Mouse (Mus musculus) embryonic fibroblast, embryonic 13.5 days (primary cell): ENCODE results near the gene Vmn1r19. TPM values are rescaled to one million over a fixed set of nuclear protein-coding genes. Genes with fewer than 3 reads are reported as not detected.
"Not testable (repeated sequence)": the region's sequence is repeated elsewhere in the genome, so short reads cannot be mapped to it uniquely, and the experiment has no call there.

Experiments used
- H3K27ac ChIP-seq: 2 replicates; pipeline ENCODE4 v1.5.1; 2012; ENCODE audit warnings: low read length, control low read depth, inconsistent platforms; ENCODE audit not compliant: insufficient read depth
- H3K4me1 ChIP-seq: 2 replicates; pipeline ENCODE4 v1.6.1; 2011; ENCODE audit warnings: low read length; ENCODE audit not compliant: control insufficient read depth, insufficient read depth
- H3K4me3 ChIP-seq: 2 replicates; pipeline ENCODE4 v1.5.1; 2011; ENCODE audit warnings: mild to moderate bottlenecking, control low read depth, low read length; ENCODE audit not compliant: insufficient read depth
- CTCF ChIP-seq: IDR thresholded peaks from 2 replicates; pipeline ENCODE4 v1.5.1; 2011; ENCODE audit warnings: mild to moderate bottlenecking, control low read depth, low read length, moderate library complexity, borderline replicate concordance; ENCODE audit not compliant: insufficient read depth
- POLR2A ChIP-seq: IDR thresholded peaks from 2 replicates; pipeline ENCODE4 v1.6.1; 2011; ENCODE audit warnings: low read depth, mild to moderate bottlenecking, control low read depth, low read length, moderate library complexity
- polyA plus RNA-seq: library from polyadenylated mRNA; stranded (reverse); fragments of >200 nt; gene quantifications from 2 replicates; pipeline ENCODE4 v1.2.4, GENCODE M21; 2011; ENCODE audit warnings: low read depth; ENCODE audit not compliant: missing spikeins, insufficient read length

The Vmn1r19 gene
- not detected in 2 replicates for polyA plus RNA-seq

DNA sequence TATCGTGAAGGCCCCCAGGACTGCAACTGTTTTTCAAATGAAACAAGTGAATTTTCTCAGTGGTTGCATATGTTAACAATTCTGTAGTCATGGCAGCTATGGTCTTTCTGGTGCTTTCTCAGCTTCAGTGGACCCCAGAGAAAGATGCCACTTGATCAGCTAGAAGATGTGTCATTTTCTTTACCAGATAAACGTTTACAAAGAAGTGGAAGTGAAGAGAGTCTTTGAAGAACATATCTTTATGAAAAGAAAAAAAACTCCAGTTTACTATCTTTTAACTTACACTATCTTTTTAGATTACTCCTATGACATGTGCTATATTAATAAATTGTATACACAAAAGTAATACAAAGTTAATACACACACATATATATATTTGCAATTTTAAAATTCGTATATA lies at the start of gene Vmn1r19:
Gene Vmn1r19 (plus strand): TSS at position 301 of the 400 bp plus-strand sequence.
- not testable (repeated sequence) for H3K4me3 ChIP-seq, H3K27ac ChIP-seq, H3K4me1 ChIP-seq

DNA sequence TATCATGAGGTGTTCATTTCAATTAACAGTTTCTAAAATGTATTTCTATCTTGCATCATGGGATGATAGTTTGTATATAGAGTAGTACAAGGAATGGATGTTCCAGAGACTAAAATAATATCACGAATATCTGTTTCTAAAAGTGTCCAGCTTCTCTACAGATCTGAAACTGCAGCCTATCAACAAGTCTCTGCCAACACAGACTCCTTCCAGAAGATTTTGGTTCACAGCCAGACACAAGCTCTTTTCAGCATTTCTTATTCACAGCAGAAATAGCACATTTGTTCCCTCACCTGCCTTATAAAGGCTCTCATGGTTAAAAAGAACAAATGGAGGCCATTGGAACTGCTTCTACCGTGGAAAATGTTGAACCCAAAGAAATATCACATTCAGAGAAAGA lies 46.7 kb upstream of the Vmn1r19 start:
- TF ChIP-seq POLR2A (no peak), CTCF (no peak)
- no peak overlapping the region for H3K27ac ChIP-seq
- H3K4me1 ChIP-seq, result no peaks in the 10 kb centered on the region
- H3K4me3 ChIP-seq, result no peak overlapping the region

DNA sequence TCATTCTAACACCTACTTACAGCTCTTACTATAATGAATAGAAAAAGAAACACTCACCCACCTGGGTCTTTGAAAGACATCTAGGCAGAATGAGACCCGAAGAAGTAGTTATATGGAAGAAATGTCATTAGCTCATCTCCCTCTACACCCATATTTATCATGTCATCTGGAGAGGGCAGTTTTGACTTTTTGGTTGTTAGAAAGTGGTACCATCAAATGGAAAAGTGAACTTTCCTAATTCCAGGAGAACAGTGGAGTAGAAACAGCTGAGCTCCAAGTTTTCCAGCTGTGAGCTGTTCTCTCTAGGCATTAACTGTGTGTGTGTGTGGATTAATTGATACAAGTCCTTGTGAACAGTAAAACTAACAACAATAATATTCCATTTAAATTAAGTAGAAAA lies 40.0 kb upstream of the Vmn1r19 start, which contains the start of gene Vmn1r17:
Gene Vmn1r17 (minus strand): TSS at position 101 of the 400 bp plus-strand sequence.
- TF ChIP-seq CTCF (no peak), POLR2A (no peak)
- H3K27ac ChIP-seq, result no peak within 1 kb of the TSS
- H3K4me3 ChIP-seq, result no peak within 1 kb of the TSS
- no peaks in the 10 kb centered on the region for H3K4me1 ChIP-seq

DNA sequence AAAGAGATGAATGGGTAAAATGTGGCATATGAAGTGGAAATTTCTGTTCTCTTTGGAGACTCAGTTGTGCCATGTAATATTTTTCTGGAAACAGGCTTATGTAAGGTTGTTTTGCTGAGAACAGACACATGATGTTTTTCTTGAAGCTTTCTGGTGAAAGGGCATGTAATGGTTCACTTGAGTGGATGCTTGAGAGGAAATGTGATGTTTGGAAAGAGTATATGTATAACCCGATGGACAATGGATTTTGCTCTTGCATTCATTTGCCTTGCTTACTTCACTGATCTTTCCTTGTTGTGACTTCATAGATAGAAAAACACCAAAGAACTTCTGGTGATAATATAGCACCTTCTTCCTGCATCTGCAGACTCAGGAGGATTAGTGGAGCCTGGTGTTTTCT lies 37.7 kb upstream of the Vmn1r19 start:
- not testable (repeated sequence) for H3K4me3 ChIP-seq, H3K4me1 ChIP-seq, H3K27ac ChIP-seq

DNA sequence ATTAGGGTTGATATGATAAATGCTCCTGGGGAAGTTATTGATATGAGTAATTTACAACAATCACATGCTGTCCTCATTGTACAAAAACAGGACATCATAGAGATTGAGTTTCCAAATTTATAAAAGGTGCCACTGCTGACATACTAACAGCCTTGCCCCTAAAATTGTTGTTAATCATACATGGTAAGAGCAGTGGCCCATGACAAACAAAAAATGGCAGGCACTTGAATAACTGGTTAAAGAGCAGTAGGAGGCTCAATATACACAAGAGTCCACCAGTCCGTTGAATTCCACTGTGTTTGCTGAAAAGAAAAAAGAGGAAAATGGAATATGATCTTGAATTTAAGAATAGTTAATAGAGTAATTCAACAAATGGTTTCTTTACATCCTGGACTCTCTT lies 36.1 kb upstream of the Vmn1r19 start:
- H3K27ac ChIP-seq, result no peak overlapping the region
- TF ChIP-seq CTCF (no peak), POLR2A (no peak)
- no peak overlapping the region for H3K4me3 ChIP-seq
- no peaks in the 10 kb centered on the region for H3K4me1 ChIP-seq

DNA sequence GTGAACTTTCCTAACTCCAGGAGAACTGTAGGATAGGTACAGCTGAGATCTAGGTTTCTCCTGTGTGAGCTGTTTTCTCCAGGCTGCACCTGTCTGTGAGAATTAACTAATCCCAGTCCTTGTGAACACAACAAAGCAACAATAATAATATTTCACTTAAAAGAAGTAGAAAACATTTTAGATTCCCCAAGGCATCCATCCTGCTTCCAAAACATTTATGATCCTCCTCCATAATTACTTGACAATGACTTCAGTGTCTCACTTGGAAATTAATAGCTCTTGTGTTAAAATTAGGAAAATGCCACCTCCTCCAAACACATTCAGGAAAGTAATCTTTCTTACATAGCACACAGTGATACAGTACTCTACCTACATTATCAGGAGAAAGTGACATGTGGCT lies 7.9 kb upstream of the Vmn1r19 start, which contains the start of gene Vmn1r18:
Gene Vmn1r18 (minus strand): TSS at position 101 of the 400 bp plus-strand sequence.
- no peaks in the 10 kb centered on the region for H3K4me1 ChIP-seq
- H3K4me3 ChIP-seq, result no peak within 1 kb of the TSS
- TF ChIP-seq POLR2A (no peak), CTCF (no peak)
- no peak within 1 kb of the TSS for H3K27ac ChIP-seq

DNA sequence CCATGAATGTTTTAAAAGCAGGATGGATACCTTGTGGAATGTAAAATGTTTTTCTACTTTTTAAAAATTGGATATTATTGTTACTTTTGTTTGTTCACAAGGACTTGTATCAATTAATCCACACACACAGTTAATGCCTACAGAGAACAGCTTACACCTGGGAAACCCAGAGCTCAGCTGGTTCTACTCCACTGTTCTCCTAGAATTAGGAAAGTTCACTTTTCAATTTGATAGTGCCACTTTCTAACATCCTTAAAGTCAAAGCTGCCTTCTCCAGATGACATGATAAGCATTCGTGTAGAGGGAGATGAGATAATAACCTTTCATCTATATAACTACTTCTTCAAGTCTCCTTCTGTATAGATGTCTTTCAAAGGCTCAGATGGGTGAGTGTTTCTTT lies 25.1 kb downstream of the Vmn1r19 start, which contains the start of gene Vmn1r20:
Gene Vmn1r20 (plus strand): TSS at position 301 of the 400 bp plus-strand sequence.
- Histone ChIP-seq H3K4me3 (no peak within 1 kb of the TSS), H3K27ac (no peak within 1 kb of the TSS), H3K4me1 (no peaks in the 10 kb centered on the region)
- TF ChIP-seq CTCF (no peak), POLR2A (no peak)

DNA sequence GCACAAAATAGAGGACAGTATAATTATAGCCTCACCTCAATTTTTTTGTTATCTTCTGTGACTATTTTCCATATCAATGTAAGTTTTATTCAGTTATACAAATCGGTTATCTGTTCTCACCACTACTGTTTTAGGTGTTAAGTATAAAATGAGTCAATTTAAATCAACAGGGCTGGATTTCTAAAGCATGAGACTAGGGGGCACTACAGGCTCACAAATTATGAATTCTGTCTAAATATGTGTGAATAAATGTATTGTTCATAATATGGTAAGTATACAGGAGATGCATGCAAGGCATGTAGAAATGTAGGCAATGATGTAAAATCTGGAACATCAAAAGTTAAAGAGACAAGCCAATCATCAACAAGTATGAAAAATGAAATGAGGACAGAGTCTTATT lies 27.6 kb downstream of the Vmn1r19 start:
- TF ChIP-seq CTCF (no peak), POLR2A (no peak)
- no peaks in the 10 kb centered on the region for H3K4me1 ChIP-seq
- H3K4me3 ChIP-seq, result no peak overlapping the region
- H3K27ac ChIP-seq, result no peak overlapping the region

Other genes starting within 250 kb of the Vmn1r19 start
- gene Vmn1r12, start 246.9 kb upstream of the Vmn1r19 start, polyA plus RNA-seq, result not detected in 2 replicates
- gene Vmn1r13, start 200.5 kb upstream of the Vmn1r19 start, polyA plus RNA-seq, result 0.63 and 3.1 TPM in 2 replicates
- gene Vmn1r14, start 172.1 kb upstream of the Vmn1r19 start, polyA plus RNA-seq, result not detected in 2 replicates
- gene Vmn1r15, start 145.8 kb upstream of the Vmn1r19 start, polyA plus RNA-seq, result not detected in 2 replicates
- gene Vmn1r16, start 74.3 kb upstream of the Vmn1r19 start, polyA plus RNA-seq, result not detected in 2 replicates
- gene Vmn1r17, start 40.1 kb upstream of the Vmn1r19 start, polyA plus RNA-seq, result not detected in 2 replicates
- not detected in 2 replicates for gene Vmn1r18, start 8.0 kb upstream of the Vmn1r19 start, polyA plus RNA-seq
- not detected in 2 replicates for gene Vmn1r20, start 25.1 kb downstream of the Vmn1r19 start, polyA plus RNA-seq
- gene Ppm1k, start 131.7 kb downstream of the Vmn1r19 start, polyA plus RNA-seq, result 6.9 and 11.4 TPM in 2 replicates
- 9.1 and 12.1 TPM in 2 replicates for gene Herc6, start 177.2 kb downstream of the Vmn1r19 start, polyA plus RNA-seq